Mouse (Mus musculus) intestine, embryonic 16.5 days (tissue): ENCODE results near the gene Atp8b5. TPM values are rescaled to one million over a fixed set of nuclear protein-coding genes. Genes with fewer than 3 reads are reported as not detected.

Experiments used
- ATAC-seq: fragments of 200-750 bp; cut with Nextera tagmentation; 2 replicates; pipeline ENCODE4 v1.8.0; 2017; ENCODE audit warnings: moderate TSS enrichment, moderate library complexity
- H3K27ac ChIP-seq: fragments of 300-500 bp; sonication (generic); 2 replicates; pipeline ENCODE4 v1.5.1; 2014; ENCODE audit warnings: mild to moderate bottlenecking, low read length
- H3K27me3 ChIP-seq: fragments of 300-500 bp; sonication (generic); replicated peaks from 2 replicates; pipeline ENCODE4 v1.6.1; 2014; ENCODE audit warnings: low read length, control low read depth, mixed read lengths; ENCODE audit not compliant: control insufficient read depth, insufficient read depth
- H3K36me3 ChIP-seq: fragments of 300-500 bp; sonication (generic); 2 replicates; pipeline ENCODE4 v1.6.1; 2014; ENCODE audit warnings: low read length, control low read depth; ENCODE audit not compliant: control insufficient read depth, insufficient read depth
- H3K4me1 ChIP-seq: fragments of 300-500 bp; sonication (generic); 2 replicates; pipeline ENCODE4 v1.6.1; 2014; ENCODE audit warnings: low read length, control low read depth, mixed read lengths; ENCODE audit not compliant: control insufficient read depth, insufficient read depth
- H3K4me2 ChIP-seq: fragments of 300-500 bp; sonication (generic); 2 replicates; pipeline ENCODE4 v1.6.1; 2014; ENCODE audit warnings: low read depth, low read length, control low read depth
- H3K4me3 ChIP-seq: fragments of 300-500 bp; sonication (generic); 2 replicates; pipeline ENCODE4 v1.5.1; 2014; ENCODE audit warnings: mild to moderate bottlenecking, low read length
- H3K9ac ChIP-seq: fragments of 300-500 bp; sonication (generic); 2 replicates; pipeline ENCODE4 v1.6.1; 2014; ENCODE audit warnings: low read depth, low read length
- H3K9me3 ChIP-seq: fragments of 300-500 bp; sonication (generic); 2 replicates; pipeline ENCODE4 v1.6.1; 2016; ENCODE audit warnings: low read length, control low read depth; ENCODE audit not compliant: control insufficient read depth
- WGBS: fragments of 180-500 bp; shearing (Covaris S2); extraction: QIAGEN DNeasy Blood & Tissue Kit; methylation state at CpG from one replicate; pipeline ENCODE4 v1.1.7; 2014; 5-methylcytosine and 5-hydroxymethylcytosine counted together
- polyA plus RNA-seq: library from polyadenylated mRNA; unstranded; fragments of >200 nt; fragmentation: Nextera tagmentation; extraction: Ambion mirVana; gene quantifications from 2 replicates; pipeline ENCODE4 v1.2.1, GENCODE M21; 2015

The Atp8b5 gene
- polyA plus RNA-seq, 1 experiment from 2014 or later, result 1.2 TPM

- Histone ChIP-seq H3K36me3 (no peaks in the 10 kb centered on the region), H3K9me3 (no peaks in the 10 kb centered on the region), H3K4me1 (peaks cover 46% of the 10 kb centered on the region), H3K4me3 (no peak overlapping the region), H3K4me2 (no peak overlapping the region), H3K27ac (no peak overlapping the region), H3K9ac (no peak overlapping the region), H3K27me3 (no peaks in the 10 kb centered on the region)
- no peak for ATAC-seq
- WGBS, result 77% methylated on average over 5 of the region's 5 CpGs
Measured at GRCm38 (mm10) chr4:43396381-43396780, 129.4 kb downstream of the Atp8b5 start.

DNA sequence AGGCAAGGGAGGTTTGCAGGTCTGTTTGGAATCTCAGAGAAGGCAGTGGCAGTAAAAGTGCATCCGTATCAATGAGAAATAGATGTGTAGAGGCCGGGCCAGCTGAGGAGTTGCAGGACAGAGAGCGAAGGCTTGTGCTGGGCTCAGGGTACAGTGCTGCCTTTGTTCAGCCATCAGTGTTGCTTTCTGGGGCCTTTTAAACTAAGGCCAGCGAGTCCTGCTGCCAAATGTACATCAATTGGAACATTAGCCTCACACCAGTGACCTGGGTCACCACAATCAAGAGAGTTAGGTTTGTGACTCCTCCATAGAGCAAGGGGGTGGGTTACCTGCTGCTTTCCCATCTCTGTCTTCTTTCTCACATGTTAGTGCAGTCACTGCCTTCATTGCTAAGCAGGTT lies 131.1 kb downstream of the Atp8b5 start:
- Histone ChIP-seq H3K4me1 (peaks cover 56% of the 10 kb centered on the region), H3K9me3 (no peaks in the 10 kb centered on the region), H3K4me2 (no peak overlapping the region), H3K4me3 (no peak overlapping the region), H3K36me3 (no peaks in the 10 kb centered on the region), H3K9ac (no peak overlapping the region), H3K27me3 (no peaks in the 10 kb centered on the region), H3K27ac (0 out of 2 replicates have a peak overlapping the region, but pooled peaks have one; percentile 21)
- WGBS, result 65% methylated on average over 4 of the region's 4 CpGs
- no peak for ATAC-seq

DNA sequence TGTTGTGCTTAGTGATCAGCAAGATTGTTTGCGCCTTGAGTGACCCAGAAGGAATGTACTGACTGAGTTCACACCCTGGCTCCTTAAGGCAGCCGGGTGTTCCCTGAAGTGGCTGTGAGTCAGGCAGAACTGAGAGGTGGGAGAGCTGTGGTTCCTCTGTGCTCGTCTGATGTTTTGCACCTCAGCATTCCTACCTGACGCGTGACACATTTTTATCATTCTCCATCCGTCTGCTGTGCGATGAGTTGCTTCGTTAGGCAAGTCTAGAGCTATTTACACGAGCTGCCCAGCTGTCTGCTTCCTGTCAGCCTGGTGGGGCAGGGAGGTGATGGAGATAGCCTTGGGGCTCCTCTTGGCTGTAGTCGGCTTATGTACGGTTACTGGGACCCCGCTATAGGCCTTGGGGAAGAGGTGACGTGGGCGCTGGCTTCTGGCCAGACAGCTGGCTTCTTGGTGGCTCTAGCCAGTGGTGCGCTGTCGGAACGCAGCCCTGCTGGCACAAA lies 131.9 kb downstream of the Atp8b5 start:
- Histone ChIP-seq H3K9ac (0 out of 2 replicates have a peak overlapping the region, but pooled peaks have one; percentile 2), H3K27me3 (no peaks in the 10 kb centered on the region), H3K4me3 (no peak overlapping the region), H3K9me3 (no peaks in the 10 kb centered on the region), H3K4me2 (peak overlapping the region; percentile 10; the same call in 1 of the 2 replicates), H3K36me3 (no peaks in the 10 kb centered on the region), H3K4me1 (peaks cover 53% of the 10 kb centered on the region), H3K27ac (peak overlapping the region; percentile 38)
- whole genome bisulfite sequencing, result 46% methylated on average over 17 of the region's 17 CpGs
- ATAC-seq, result peak; percentile 14; the same call in 1 of the 2 replicates

- H3K4me2 ChIP-seq, result peak overlapping the region; percentile 10; the same call in 1 of the 2 replicates
Measured at GRCm38 (mm10) chr4:43399391-43400131, 132.6 kb downstream of the Atp8b5 start.

DNA sequence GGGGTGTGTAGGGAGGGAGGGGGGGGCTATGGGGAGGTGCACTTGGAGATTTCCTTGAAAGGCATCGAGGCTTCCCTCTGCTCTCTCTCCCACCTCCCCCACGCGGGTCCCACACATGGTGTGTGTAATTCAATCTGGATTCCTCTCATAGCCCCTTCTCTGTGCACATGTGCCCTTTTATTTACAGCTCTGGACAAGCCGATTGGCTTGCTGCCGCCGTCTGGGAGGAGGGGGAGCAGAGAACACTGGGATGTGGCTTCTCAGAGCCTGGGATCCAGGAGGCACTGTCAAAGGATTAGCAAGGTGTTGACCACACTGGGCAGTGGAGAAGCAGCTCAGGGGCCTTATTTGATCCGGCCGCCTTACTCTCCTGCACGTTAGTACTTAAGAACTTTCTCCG lies 134.0 kb downstream of the Atp8b5 start:
- H3K4me1 ChIP-seq, result peaks cover 43% of the 10 kb centered on the region
- peak overlapping the region; percentile 29 for H3K4me3 ChIP-seq
- no peaks in the 10 kb centered on the region for H3K27me3 ChIP-seq
- H3K9ac ChIP-seq, result peak overlapping the region; percentile 45; the same call in 1 of the 2 replicates
- H3K9me3 ChIP-seq, result no peaks in the 10 kb centered on the region
- WGBS, result 31% methylated on average over 10 of the region's 10 CpGs
- ATAC-seq, result peak; percentile 62
- peak overlapping the region; percentile 32 for H3K4me2 ChIP-seq
- H3K36me3 ChIP-seq, result no peaks in the 10 kb centered on the region
- peak overlapping the region; percentile 34 for H3K27ac ChIP-seq

More at GRCm38 (mm10) chr4:43399391-43400131, 132.6 kb downstream of the Atp8b5 start:
- ATAC-seq, result no peak
- H3K27ac ChIP-seq, result peak overlapping the region; percentile 38
- WGBS, result 77% methylated on average over 31 of the region's 31 CpGs
- no peaks in the 10 kb centered on the region for H3K27me3 ChIP-seq
- H3K4me1 ChIP-seq, result peaks cover 47% of the 10 kb centered on the region
- no peaks in the 10 kb centered on the region for H3K9me3 ChIP-seq
- H3K36me3 ChIP-seq, result no peaks in the 10 kb centered on the region
- H3K4me3 ChIP-seq, result 0 out of 2 replicates have a peak overlapping the region, but pooled peaks have one; percentile 5
- H3K9ac ChIP-seq, result peak overlapping the region; percentile 2; the same call in 1 of the 2 replicates

GRCm38 (mm10) chr4:43401486-43401885 lies 134.5 kb downstream of the Atp8b5 start:
- Histone ChIP-seq H3K4me1 (peaks cover 45% of the 10 kb centered on the region), H3K9me3 (no peaks in the 10 kb centered on the region), H3K4me2 (peak overlapping the region; percentile 32), H3K36me3 (no peaks in the 10 kb centered on the region), H3K27me3 (no peaks in the 10 kb centered on the region), H3K4me3 (peak overlapping the region; percentile 29), H3K27ac (peak overlapping the region; percentile 34), H3K9ac (peak overlapping the region; percentile 45; the same call in 1 of the 2 replicates)
- ATAC-seq, result no peak
- 78% methylated on average over 10 of the region's 10 CpGs for WGBS

- Histone ChIP-seq H3K27me3 (no peaks in the 10 kb centered on the region), H3K4me2 (peak overlapping the region; percentile 32; the same call in 1 of the 2 replicates), H3K9me3 (no peaks in the 10 kb centered on the region), H3K4me1 (peaks cover 47% of the 10 kb centered on the region), H3K36me3 (no peaks in the 10 kb centered on the region), H3K27ac (peak overlapping the region; percentile 34), H3K4me3 (peak overlapping the region; percentile 29), H3K9ac (peak overlapping the region; percentile 45)
- WGBS, result 49% methylated on average over 9 of the region's 9 CpGs
- ATAC-seq, result no peak
Measured at GRCm38 (mm10) chr4:43402212-43402611, 135.3 kb downstream of the Atp8b5 start.

- Histone ChIP-seq H3K4me2 (no peak overlapping the region), H3K4me3 (no peak overlapping the region), H3K27me3 (no peaks in the 10 kb centered on the region), H3K9ac (no peak overlapping the region), H3K4me1 (peaks cover 43% of the 10 kb centered on the region), H3K36me3 (no peaks in the 10 kb centered on the region), H3K9me3 (no peaks in the 10 kb centered on the region), H3K27ac (no peak overlapping the region)
- WGBS, result 86% methylated on average over 10 of the region's 10 CpGs
- ATAC-seq, result no peak
Measured at GRCm38 (mm10) chr4:43404697-43405096, 137.7 kb downstream of the Atp8b5 start.

GRCm38 (mm10) chr4:43406162-43406971 lies 139.4 kb downstream of the Atp8b5 start:
- Histone ChIP-seq H3K27ac (peak overlapping the region; percentile 84), H3K4me1 (peaks cover 32% of the 10 kb centered on the region), H3K27me3 (no peaks in the 10 kb centered on the region), H3K36me3 (no peaks in the 10 kb centered on the region), H3K4me3 (peak overlapping the region; percentile 52), H3K9ac (peak overlapping the region; percentile 71), H3K9me3 (no peaks in the 10 kb centered on the region), H3K4me2 (peak overlapping the region; percentile 56)
- peak; percentile 95 for ATAC-seq
- WGBS, result 6% methylated on average over 28 of the region's 28 CpGs
